Mouse (Mus musculus): ENCODE data around the gene Rasal3.

Rasal3 gene

GRCm38 (mm10) chr17:32388370-32389100 is 14.8 kb downstream of the Rasal3 start:
- DNase-seq (ENCODE audit: low spot score) = peak; percentile 53

GRCm38 (mm10) chr17:32387986-32388369 is 15.4 kb downstream of the Rasal3 start:
- no peak for DNase-seq (ENCODE audit: low spot score)

- peak; percentile 54 for DNase-seq (ENCODE audit: low spot score)
Measured at GRCm38 (mm10) chr17:32386659-32387432, 16.5 kb downstream of the Rasal3 start.

- DNase-seq (ENCODE audit: low spot score) = no peak
Measured at GRCm38 (mm10) chr17:32383661-32384060, 19.7 kb downstream of the Rasal3 start.

- no peak for DNase-seq (ENCODE audit: low spot score)
Measured at GRCm38 (mm10) chr17:32382576-32382975, 20.8 kb downstream of the Rasal3 start.

- no peak for DNase-seq (ENCODE audit: low spot score)
Measured at GRCm38 (mm10) chr17:32378786-32379185, 24.6 kb downstream of the Rasal3 start.

GRCm38 (mm10) chr17:32377137-32377536 is 26.2 kb downstream of the Rasal3 start:
- no peak for DNase-seq (ENCODE audit: low spot score)

- DNase-seq (ENCODE audit: low spot score) = no peak
Measured at GRCm38 (mm10) chr17:32376475-32376874, 26.9 kb downstream of the Rasal3 start.

- no peak for DNase-seq (ENCODE audit: low spot score)
Measured at GRCm38 (mm10) chr17:32368991-32369578, 34.3 kb downstream of the Rasal3 start.

GRCm38 (mm10) chr17:32367706-32368105 is 35.7 kb downstream of the Rasal3 start:
- DNase-seq (ENCODE audit: low spot score) = no peak

- no peak for DNase-seq (ENCODE audit: low spot score)
Measured at GRCm38 (mm10) chr17:32365296-32365695, 38.1 kb downstream of the Rasal3 start.

- DNase-seq (ENCODE audit: low spot score) = no peak
Measured at GRCm38 (mm10) chr17:32364850-32365249, 38.5 kb downstream of the Rasal3 start.

- peak; percentile 96 for DNase-seq (ENCODE audit: low spot score)
Measured at GRCm38 (mm10) chr17:32364331-32364730, 39.1 kb downstream of the Rasal3 start.

- DNase-seq (ENCODE audit: low spot score) = peak; percentile 31
Measured at GRCm38 (mm10) chr17:32363821-32364301, 39.5 kb downstream of the Rasal3 start.

GRCm38 (mm10) chr17:32362686-32363085 is 40.7 kb downstream of the Rasal3 start:
- no peak for DNase-seq (ENCODE audit: low spot score)

- DNase-seq (ENCODE audit: low spot score) = no peak
Measured at GRCm38 (mm10) chr17:32359928-32360327, 43.5 kb downstream of the Rasal3 start.

- no peak for DNase-seq (ENCODE audit: low spot score)
Measured at GRCm38 (mm10) chr17:32358943-32359340, 44.4 kb downstream of the Rasal3 start.

GRCm38 (mm10) chr17:32358192-32358942 is 45.0 kb downstream of the Rasal3 start:
- DNase-seq (ENCODE audit: low spot score) = no peak

GRCm38 (mm10) chr17:32356766-32357760 is 46.3 kb downstream of the Rasal3 start:
- no peak for DNase-seq (ENCODE audit: low spot score)

- no peak for DNase-seq (ENCODE audit: low spot score)
Measured at GRCm38 (mm10) chr17:32356281-32356680, 47.1 kb downstream of the Rasal3 start.

GRCm38 (mm10) chr17:32355031-32355430 is 48.4 kb downstream of the Rasal3 start:
- no peak for DNase-seq (ENCODE audit: low spot score)
